Mouse (Mus musculus): ENCODE data around the gene Gm7102.
A peak's percentile ranks its signal among the peaks of the same experiment; 100 is the strongest.
"Not testable (repeated sequence)": the region's sequence is repeated elsewhere in the genome, so short reads cannot be mapped to it uniquely, and the experiment has no call there.

Gene Gm7102

DNA sequence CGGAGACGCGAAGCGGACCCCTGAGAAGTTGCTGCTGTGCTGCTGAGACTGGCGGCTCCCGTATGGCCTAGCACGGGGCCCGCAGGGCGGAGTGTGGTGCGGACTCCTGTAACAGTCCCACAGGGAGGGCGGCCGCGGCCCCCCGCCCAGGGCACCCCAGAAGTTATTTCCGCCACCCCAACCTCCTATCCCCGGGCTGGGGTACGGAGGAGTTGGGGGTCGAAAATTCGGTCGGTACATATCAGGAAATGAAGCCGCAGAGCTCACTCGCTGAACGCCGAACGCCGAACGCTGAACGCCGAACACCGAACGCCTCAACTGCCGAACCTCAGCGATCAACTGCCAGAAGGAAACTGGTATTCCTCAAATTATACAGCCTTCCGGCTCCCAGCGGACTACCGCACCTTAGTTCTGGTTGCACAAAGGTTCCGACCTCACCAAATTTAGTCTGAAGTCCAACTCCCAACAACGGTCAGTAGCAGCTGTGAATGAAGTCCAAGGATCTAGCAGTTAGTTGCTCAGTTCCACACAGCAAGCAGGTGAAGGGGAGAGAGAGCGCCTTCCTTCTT, at the start of gene Gm7102:
Gm7102 (minus strand) TSS at position 554 of the 569 bp plus-strand sequence.
- DNase-seq = no peak

DNA sequence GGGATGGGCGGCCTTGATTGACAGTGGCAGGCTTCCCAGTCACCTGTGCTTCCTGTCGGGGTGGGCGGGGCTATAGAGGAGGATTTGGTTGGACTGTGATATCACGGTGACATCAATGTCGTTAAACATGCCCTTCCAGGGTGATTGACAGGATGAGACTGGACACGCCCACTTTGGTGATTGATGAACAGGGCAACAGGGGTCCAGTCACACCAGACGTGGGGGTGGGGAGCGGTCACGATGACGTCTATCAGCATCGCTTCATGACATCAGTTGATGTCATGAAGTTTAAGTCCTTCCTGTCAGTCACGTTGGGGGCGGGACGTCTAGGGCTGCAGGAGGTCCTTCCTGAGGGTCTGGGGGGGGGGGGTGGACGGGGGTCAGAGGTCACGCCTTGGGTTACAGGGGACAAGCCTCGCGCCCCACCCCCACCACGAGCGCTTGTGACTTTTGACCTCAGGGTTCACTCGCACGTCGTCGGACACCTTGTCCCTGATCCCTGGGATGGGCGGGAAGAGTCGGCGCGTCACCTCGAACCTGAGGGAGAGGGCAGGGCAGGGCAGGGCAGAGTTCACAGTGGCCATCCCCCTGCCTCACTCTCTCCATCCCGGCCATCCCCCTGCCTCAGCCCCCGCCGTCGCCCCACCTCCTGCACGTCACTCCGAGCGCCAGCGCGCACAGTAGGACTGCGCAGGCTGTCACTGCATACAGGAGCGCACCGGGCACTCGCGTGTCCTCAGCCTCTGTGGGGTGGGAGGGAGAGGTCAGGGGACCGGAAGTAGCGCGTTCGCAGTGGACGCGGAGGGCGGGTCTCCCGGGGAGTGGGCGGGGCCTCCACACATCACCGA, 48.8 kb upstream of the Gm7102 start:
- no peak for DNase-seq

DNA sequence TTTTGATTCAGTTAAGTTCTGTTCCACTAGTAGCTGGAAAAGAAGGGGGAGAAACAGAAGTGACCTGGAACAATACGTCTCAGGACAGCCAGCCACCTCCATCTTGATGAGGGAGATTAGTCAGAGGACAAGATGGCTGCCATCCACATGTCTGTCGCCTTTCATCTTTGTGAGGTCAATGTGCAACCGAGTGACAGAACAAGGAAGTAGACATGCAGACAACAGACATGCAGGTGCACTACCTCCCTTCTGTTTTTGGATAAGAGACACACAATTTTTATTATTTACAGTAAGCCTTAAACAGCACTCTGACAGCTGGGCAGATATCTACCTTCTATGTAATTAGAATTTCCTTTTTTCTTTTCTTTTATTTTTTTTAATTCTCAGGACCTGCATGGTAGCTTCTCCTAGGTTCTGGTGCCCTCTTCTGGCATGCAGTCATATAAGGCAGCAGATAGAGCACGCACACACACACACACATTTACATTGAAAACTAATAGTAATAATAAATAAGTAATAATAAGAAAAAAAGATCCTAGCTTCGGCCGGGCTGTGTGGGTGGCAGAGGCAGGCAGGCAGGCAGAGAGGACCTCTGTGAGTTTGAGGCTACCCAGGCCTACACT, 47.7 kb upstream of the Gm7102 start:
- no peak for DNase-seq

DNA sequence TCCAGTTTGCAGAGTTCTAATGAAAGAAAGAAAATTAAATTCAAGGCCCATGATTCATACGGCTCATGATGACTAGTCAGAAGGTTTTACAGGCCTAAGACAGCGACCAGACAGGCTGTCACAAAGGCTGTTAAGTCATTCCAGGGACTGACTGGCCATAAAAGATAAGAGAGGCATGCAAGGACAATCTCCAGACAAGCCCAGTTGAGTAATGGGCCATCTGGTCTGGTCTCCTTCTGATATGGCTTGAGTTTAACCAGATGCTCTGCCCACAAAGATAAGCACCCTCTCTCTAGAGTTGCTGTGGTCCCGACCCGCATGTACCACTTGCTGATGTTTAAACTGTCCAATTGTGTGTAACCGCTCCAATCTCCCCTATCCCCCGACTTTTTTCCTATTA, 31.4 kb upstream of the Gm7102 start:
- DNase-seq = not testable (repeated sequence)

DNA sequence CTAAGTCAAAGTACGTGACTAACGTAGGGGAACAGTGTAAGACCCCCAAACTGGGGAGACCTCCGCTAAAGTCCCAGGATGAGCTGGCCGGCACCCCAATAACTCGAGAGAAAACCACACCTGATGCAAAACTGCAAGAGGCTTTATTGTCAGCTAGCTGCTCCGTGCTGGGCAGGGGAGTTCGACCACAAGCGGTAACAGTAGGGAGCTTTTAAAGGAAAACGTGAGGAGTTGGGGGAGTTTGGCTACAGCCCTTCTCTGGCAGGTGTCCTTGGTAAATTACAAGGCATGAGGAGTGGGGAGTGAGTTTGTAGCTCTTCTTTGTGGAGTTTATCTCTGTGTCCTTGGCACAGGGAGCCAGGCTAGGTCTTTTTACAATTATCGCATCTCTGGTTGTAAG, 23.7 kb upstream of the Gm7102 start:
- DNase-seq = peak; percentile 27

DNA sequence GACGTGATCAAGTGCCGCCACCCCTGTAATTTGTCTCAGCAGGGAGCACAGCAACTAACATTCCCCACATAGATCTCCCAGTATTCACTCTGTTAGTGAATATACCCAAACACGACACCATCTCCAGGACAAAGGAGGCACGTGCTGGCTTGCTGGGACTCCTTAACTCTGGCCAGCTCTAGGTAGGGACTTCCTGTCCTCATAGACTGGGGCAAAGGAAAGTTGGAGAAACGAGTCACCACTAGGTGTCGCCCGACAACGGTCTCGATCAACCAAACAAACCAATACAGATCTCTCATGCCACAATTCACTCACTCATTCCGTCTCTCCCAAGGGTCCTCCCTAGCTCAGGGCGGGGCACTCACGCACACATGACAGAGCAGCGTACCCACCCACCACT, 23.2 kb upstream of the Gm7102 start:
- peak; percentile 81 for DNase-seq

DNA sequence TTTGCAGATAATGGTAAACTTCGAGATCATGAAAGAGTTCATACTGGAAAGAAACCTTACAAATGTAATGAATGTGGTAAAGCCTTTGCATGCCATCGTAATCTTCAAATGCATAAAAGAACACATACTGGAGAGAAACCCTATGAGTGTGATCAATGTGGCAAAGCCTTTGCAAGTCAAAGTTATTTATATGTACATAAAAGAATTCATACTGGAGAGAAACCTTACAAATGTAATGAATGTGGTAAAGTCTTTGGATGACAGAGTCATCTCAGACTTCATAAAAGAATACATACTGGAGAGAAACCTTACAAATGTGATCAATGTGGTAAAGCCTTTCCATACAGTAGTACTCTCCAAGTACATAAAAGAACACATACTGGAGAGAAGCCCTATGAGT, 7.5 kb upstream of the Gm7102 start, which contains the start of gene Gm6020:
Gm6020 (plus strand) TSS at position 301 of the 400 bp plus-strand sequence.
- not testable (repeated sequence) for DNase-seq

DNA sequence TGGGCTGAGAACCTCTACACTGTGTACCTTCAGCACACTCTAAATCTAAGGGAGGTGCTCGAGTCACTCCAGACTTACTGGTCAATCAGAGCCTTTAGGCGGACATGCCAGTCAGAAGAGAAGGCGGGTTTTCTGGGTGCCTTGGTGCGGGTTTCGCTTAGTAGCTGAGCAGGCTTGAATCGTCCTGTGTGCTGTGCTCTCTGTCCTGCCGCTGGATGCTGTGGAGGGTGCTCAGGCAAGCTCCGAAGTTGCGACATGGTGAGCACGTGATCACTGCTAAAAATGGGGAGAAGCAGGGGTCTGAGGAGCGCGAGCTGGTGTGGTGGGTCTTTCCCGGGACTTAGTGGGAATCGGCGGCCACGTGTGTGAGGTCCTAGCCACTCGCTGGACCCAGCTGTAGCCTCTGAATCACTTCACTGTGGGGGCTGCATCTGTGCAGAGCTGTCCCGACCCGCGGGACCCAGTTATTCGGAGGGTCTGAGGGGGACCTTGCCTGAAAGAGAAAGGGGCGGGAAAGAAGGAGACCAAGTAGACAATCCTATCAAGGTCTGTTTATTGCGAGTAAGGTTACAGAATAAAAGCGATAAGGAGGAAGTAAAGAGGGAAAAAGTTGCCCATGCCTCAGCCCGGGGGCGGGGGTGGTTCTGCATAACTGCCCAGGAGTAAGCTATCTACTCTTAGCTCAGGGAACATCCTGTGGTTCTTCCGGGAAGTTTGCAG, 24.2 kb downstream of the Gm7102 start:
- no peak for DNase-seq

DNA sequence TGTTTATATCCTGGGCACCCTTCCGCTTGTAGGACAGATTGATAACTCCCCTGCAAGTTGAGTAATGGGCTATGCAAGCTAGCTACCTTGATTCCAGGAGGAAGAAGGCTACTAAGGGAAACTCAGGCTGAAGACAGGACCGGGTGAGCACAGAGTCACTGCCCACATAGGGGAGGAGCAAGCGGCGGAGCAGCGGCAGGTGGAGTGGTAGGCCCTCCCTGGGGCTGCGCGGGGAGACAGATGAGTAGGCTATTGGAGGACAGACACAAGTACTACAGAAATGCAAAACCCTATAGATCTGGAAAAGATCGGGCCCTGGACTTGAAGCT, 24.8 kb downstream of the Gm7102 start:
- no peak for DNase-seq

DNA sequence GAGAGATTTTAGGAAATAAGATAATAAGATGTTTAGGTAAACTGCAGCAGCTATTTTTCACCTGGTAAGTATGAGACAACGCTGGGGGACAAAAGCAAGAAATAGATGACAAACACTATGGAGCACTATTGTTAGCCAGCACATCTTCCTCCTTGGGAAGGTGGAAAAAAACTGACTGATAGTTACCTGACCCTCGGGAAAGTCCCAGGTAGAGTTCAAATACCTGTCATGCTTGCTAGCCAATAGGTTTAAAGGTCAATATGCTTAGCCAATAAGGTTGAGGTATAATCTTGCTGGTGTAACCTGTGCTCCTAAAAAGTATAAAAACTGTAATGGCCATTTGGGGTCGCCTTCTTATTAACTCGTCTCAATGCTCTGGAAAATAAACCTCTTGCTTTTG, 34.8 kb downstream of the Gm7102 start:
- DNase-seq = no peak

DNA sequence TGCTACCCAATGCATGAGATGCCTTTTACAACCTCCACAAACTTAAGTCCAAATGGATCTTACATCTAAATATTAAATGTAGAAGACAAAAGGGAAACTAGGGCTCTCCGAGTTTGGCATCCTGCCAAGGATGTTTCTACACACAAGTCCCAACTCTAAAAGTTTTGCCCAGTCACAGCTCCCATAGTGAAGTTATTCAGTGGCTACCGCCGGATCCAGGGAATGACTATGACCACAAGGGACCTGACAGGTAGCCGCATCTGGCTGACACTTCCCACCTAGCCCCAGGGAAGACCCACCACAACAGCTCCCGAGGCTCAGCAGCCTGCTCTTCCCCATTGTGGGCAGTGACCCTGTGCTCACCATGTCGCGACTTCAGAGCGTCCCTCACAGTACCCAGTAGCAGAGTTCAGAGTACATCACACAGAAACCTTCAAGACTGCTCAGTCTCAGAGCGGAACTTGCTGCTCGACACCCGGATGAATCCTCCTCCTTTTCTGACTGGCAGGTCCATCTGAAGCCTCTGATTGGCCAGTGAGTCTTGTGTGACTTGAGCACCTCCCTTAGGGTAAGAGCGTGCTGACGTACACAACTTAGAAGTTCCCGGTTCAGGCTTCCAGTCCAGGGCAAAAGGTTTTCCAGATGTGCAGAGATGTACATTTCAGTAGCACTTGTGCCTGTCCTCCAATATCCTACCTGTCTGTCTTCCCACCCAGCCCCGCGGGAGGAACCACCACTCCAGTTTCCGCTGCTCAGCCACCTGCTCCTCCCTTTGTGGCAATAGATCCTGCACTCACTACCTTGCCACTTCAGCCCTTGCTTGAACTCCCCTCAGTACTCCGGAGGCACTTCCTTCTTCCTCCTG, 35.5 kb downstream of the Gm7102 start, which contains the start of gene Zfp950:
Zfp950 (minus strand) TSS at position 499 of the 865 bp plus-strand sequence.
- peak; percentile 83 for DNase-seq

DNA sequence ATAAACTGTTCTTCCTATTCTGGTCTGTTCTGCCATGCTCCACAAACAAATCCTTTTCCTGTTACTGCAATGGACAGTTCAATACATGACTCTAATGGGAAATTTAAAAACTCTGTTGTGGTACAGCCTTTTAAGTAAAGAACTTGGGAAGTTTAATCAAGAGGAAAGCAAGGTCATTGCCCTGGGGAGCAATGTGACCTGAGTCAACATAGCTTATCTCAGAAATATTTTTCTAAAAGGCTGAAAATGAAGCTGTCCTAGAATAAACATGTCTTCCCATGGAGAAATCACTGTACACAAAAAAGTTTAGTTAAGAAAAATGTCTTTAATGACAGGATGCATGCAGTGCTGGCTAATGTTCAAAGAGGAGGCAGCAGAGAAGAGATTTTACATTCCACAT, 37.5 kb downstream of the Gm7102 start:
- DNase-seq = no peak

DNA sequence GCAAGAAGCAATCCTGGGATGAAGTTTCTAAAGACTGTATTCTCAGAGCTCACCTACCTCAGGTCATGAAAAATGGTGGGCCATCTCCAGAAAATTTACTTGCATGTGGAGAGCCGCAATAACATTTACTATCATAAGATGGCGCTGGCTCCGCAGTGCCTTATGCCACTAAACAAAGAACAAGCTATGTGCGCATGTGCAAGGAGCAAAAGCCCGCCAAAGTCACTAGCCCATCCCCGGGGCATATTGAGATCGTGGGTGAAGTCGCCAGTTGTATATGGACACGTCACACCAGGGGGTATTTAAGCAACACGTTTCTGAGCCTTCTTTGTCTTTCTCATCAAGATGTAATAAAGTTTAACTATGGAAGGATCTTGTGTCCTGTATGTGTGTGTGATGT, 45.0 kb downstream of the Gm7102 start:
- no peak for DNase-seq

Data from right cerebral cortex, postnatal 25 days (tissue).